Mouse (Mus musculus) hindbrain, postnatal 0 days (tissue): ENCODE measurements around the gene Olfr70. TPM values are rescaled to one million over a fixed set of nuclear protein-coding genes. Genes with fewer than 3 reads are reported as not detected.

Experiments used
- ATAC-seq: fragments of 200-750 bp; cut with Nextera tagmentation; 2 replicates; pipeline ENCODE4 v1.8.0; 2017; ENCODE audit warnings: mild to moderate bottlenecking, moderate TSS enrichment, moderate library complexity
- DNase-seq: peaks from one replicate; pipeline ENCODE4 v3.0.0-alpha.2; 2015; ENCODE audit warnings: low spot score
- H3K27ac ChIP-seq: fragments of 300-500 bp; sonication (generic); 2 replicates; pipeline ENCODE4 v1.5.1; 2014; ENCODE audit warnings: mild to moderate bottlenecking
- H3K27me3 ChIP-seq: fragments of 300-500 bp; sonication (generic); 2 replicates; pipeline ENCODE4 v1.6.1; 2014; ENCODE audit warnings: low read length, mixed read lengths; ENCODE audit not compliant: insufficient read depth
- H3K36me3 ChIP-seq: fragments of 300-500 bp; sonication (generic); 2 replicates; pipeline ENCODE4 v1.6.1; 2014; ENCODE audit warnings: low read length, mixed read lengths; ENCODE audit not compliant: insufficient read depth
- H3K4me1 ChIP-seq: fragments of 300-500 bp; sonication (generic); 2 replicates; pipeline ENCODE4 v1.6.1; 2014; ENCODE audit warnings: antibody characterized with exemption, low read length, mixed read lengths; ENCODE audit not compliant: insufficient read depth
- H3K4me2 ChIP-seq: fragments of 300-500 bp; sonication (generic); 2 replicates; pipeline ENCODE4 v1.6.1; 2014; ENCODE audit warnings: low read depth, mild to moderate bottlenecking, low read length, moderate library complexity, mixed read lengths
- H3K4me3 ChIP-seq: fragments of 300-500 bp; sonication (generic); 2 replicates; pipeline ENCODE4 v1.5.1; 2014; ENCODE audit warnings: low read length
- H3K9ac ChIP-seq: fragments of 300-500 bp; sonication (generic); replicated peaks from 2 replicates; pipeline ENCODE4 v1.6.1; 2014; ENCODE audit warnings: mild to moderate bottlenecking, low read length, moderate library complexity, mixed read lengths
- H3K9me3 ChIP-seq: fragments of 300-500 bp; sonication (generic); 2 replicates; pipeline ENCODE4 v1.6.1; 2016; ENCODE audit warnings: low read length, mixed read lengths
- CTCF ChIP-seq: IDR thresholded peaks from 2 replicates; pipeline ENCODE4 v1.5.1; 2016; ENCODE audit warnings: antibody characterized with exemption, control low read depth, low read depth
- WGBS: fragments of 180-500 bp; shearing (Covaris S2); extraction: QIAGEN DNeasy Blood & Tissue Kit; methylation state at CpG from one replicate; pipeline ENCODE4 v1.1.7; 2014; 5-methylcytosine and 5-hydroxymethylcytosine counted together
- polyA plus RNA-seq: library from polyadenylated mRNA; unstranded; fragments of >200 nt; fragmentation: Nextera tagmentation; extraction: Ambion mirVana; gene quantifications from 2 replicates; pipeline ENCODE4 v1.2.1, GENCODE M21; 2015
- total RNA-seq: library from RNA; depleted of rRNA; stranded (reverse); fragments of >200 nt; gene quantifications from 2 replicates; pipeline ENCODE4 v1.2.3, GENCODE M21; 2014

The Olfr70 gene
- total and polyA plus RNA-seq, 2 experiments from 2014 or later: not detected

DNA sequence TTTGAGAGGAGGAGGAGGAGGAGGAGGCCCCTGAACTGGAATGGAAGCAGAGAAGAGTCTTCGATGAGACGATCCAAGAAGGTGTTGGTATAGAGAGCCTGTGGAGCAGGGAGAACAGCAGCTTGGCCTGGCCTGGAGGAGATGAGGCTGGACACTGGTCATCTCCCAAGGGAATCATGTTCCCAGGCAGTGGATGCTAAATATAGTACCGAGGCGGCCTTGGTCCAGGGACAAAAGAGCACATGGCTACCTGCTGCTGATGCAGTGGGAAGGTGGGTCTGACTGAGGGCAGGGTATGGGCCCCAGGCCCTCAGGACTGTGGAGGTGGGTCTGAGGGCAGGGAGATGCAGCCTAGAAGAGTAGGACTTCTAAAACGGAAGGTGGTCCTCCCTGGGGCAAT is 32.6 kb upstream of the Olfr70 start:
- no peaks in the 10 kb centered on the region for H3K36me3 ChIP-seq

DNA sequence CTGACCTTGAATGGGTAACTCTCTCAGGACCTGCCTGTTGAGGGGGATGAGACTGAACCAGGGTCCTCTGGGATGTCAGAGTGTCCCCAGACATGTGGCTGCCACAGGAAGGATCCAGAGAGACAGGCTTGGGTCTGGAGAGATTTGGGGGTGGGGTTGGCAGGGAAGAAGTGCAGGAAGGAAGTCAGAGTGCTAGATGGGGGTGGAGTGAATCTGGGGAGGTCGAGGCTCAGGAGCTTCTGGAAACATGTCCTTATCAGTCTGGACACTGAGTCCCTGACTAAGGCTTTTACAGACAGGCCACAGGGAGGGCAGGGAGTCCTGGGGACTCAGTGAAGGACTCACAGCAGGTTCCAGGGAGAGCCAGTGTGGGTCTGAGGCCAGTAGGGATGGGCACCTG is 31.6 kb upstream of the Olfr70 start:
- no peak for TF ChIP-seq CTCF
- no peaks in the 10 kb centered on the region for H3K4me1 ChIP-seq
- H3K27me3 ChIP-seq: no peaks in the 10 kb centered on the region
- DNase-seq (no peak), ATAC-seq (no peak)
- H3K9ac ChIP-seq: no peak overlapping the region
- WGBS: 26% methylated on average over 1 of the region's 1 CpGs
- H3K27ac ChIP-seq: no peak overlapping the region
- no peaks in the 10 kb centered on the region for H3K9me3 ChIP-seq
- H3K4me3 ChIP-seq: no peak overlapping the region
- H3K36me3 ChIP-seq: no peaks in the 10 kb centered on the region
- no peak overlapping the region for H3K4me2 ChIP-seq

More for the DNA sequence above, 32.6 kb upstream of the Olfr70 start:
- no peak overlapping the region for H3K4me2 ChIP-seq
- TF ChIP-seq CTCF: no peak
- no peak overlapping the region for H3K4me3 ChIP-seq
- H3K4me1 ChIP-seq: no peaks in the 10 kb centered on the region
- ATAC-seq (no peak), DNase-seq (no peak)
- H3K27me3 ChIP-seq: no peaks in the 10 kb centered on the region
- no peaks in the 10 kb centered on the region for H3K9me3 ChIP-seq
- H3K9ac ChIP-seq: no peak overlapping the region
- WGBS: 77% methylated on average over 5 of the region's 5 CpGs
- H3K27ac ChIP-seq: no peak overlapping the region

GRCm38 (mm10) chr4:43730750-43731297 is 30.2 kb upstream of the Olfr70 start:
- no peaks in the 10 kb centered on the region for H3K36me3 ChIP-seq
- H3K4me3 ChIP-seq: no peak overlapping the region
- TF ChIP-seq CTCF: no peak
- H3K27ac ChIP-seq: no peak overlapping the region
- no peak overlapping the region for H3K9ac ChIP-seq
- ATAC-seq: no peak
- no peaks in the 10 kb centered on the region for H3K27me3 ChIP-seq
- H3K4me1 ChIP-seq: no peaks in the 10 kb centered on the region
- WGBS: 74% methylated on average over 21 of the region's 21 CpGs
- no peak for DNase-seq
- H3K4me2 ChIP-seq: no peak overlapping the region
- H3K9me3 ChIP-seq: no peaks in the 10 kb centered on the region

GRCm38 (mm10) chr4:43729794-43730550 is 29.4 kb upstream of the Olfr70 start, which contains the start of gene Spaar:
TSS of gene Spaar (plus strand) at chr4:43730034.
- no peak for TF ChIP-seq CTCF
- no peak within 1 kb of the TSS for H3K4me2 ChIP-seq
- H3K4me3 ChIP-seq: no peak within 1 kb of the TSS
- H3K27ac ChIP-seq: no peak within 1 kb of the TSS
- ATAC-seq (no peak), DNase-seq (no peak)
- H3K9ac ChIP-seq: no peak within 1 kb of the TSS
- no peaks in the 10 kb centered on the region for H3K4me1 ChIP-seq
- no peaks in the 10 kb centered on the region for H3K27me3 ChIP-seq
- WGBS: 75% methylated on average over 14 of the region's 14 CpGs
- H3K9me3 ChIP-seq: no peaks in the 10 kb centered on the region
- H3K36me3 ChIP-seq: no peaks in the 10 kb centered on the region

DNA sequence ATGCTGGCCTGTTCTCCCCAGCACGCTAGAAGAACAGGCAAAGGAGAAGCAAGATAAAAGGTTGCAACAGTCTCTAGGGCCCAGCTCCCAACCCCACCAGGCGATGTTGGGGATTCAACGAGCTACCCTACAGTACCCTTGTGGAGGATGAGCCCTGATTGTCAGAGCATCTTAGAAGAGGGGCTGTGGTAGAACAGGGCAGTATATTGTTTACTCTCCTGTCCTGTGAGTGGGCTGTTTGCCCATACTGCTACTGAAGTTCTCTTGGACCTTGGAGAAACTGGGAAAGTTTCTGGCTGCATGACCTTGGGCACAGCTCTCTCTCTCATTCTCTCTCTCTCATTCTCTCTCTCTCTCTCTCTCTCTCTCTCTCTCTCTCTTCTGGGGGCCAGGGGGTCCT is 28.5 kb upstream of the Olfr70 start:
- no peak overlapping the region for H3K27ac ChIP-seq
- H3K4me2 ChIP-seq: no peak overlapping the region
- no peaks in the 10 kb centered on the region for H3K36me3 ChIP-seq
- 84% methylated on average over 3 of the region's 3 CpGs for WGBS
- H3K9me3 ChIP-seq: no peaks in the 10 kb centered on the region
- no peak for TF ChIP-seq CTCF
- no peak overlapping the region for H3K4me3 ChIP-seq
- H3K9ac ChIP-seq: no peak overlapping the region
- DNase-seq (no peak), ATAC-seq (no peak)
- H3K27me3 ChIP-seq: no peaks in the 10 kb centered on the region
- no peaks in the 10 kb centered on the region for H3K4me1 ChIP-seq

DNA sequence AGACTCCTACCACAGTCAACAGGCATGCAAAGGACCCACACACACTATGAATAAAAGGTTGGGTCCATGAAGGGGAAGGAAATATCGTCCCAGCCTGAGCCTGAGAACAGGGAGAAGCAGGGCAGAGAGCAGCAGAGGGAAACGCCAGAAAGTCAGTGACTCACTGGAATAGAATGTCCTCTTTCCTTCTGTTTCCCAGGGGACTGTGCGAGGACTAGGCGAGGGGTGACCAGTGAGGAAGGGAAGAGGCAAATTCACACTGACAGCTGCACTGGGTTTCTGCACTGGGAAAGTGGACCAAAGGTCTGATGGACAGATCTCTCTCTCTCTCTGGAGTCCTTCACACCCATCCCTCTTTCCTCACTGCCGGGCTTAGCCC is 28.0 kb upstream of the Olfr70 start:
- no peaks in the 10 kb centered on the region for H3K36me3 ChIP-seq
- TF ChIP-seq CTCF: no peak
- H3K27me3 ChIP-seq: no peaks in the 10 kb centered on the region
- no peaks in the 10 kb centered on the region for H3K9me3 ChIP-seq
- H3K4me1 ChIP-seq: no peaks in the 10 kb centered on the region
- ATAC-seq (no peak), DNase-seq (no peak)
- H3K4me2 ChIP-seq: no peak overlapping the region
- no peak overlapping the region for H3K9ac ChIP-seq
- H3K4me3 ChIP-seq: no peak overlapping the region
- no peak overlapping the region for H3K27ac ChIP-seq
- WGBS: 69% methylated on average over 5 of the region's 5 CpGs
